Mouse (Mus musculus) adipocyte (in vitro differentiated cells): Measurements from ENCODE around the gene Arl14.
A peak's percentile ranks its signal among the peaks of the same experiment; 100 is the strongest.
"Not testable (repeated sequence)": the region's sequence is repeated elsewhere in the genome, so short reads cannot be mapped to it uniquely, and the experiment has no call there.

ENCODE experiments used
- DNase-seq: peaks from one replicate; pipeline ENCODE4 v3.0.0-alpha.2; 2016; ENCODE audit warnings: low spot score

Arl14 gene

DNA sequence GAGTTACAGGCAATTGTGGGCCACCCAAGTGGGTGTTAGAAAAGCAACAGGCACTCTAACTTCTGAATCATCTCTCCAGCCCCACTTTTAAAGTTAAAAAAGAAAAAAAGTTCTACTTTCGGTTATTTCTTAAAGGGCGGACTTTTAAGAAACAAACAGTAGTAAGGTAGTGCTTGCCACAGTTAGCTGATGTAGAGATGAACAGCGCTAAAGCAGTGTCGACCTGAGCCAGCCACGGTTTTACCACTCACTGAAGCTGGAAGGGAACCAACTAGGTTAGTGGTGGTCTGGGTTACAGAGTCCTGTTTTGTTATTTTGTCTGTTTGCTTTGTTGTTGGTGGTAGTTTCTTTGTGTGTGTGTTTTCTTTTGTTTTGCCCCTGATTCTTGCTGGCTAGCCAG, 8.8 kb upstream of the Arl14 start:
- DNase-seq = no peak

DNA sequence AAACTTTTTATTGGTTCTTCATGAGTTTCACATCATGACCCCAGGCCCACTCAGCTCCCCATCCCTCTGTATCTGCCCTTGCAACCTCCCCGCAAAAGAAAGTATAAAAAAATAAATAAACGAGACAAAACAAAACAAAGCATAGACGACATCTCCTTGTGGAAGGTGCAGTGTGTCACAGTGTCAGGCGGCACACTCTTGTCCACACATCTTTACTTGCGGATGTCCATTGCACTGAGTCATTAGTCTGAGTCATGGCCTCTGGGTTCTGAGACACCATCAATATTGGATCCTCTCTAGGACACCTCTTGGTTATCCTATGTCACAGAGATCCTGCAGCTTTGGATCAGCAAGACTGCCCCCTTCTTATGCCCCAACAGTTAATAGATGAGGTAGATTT, 7.7 kb upstream of the Arl14 start:
- DNase-seq = no peak

DNA sequence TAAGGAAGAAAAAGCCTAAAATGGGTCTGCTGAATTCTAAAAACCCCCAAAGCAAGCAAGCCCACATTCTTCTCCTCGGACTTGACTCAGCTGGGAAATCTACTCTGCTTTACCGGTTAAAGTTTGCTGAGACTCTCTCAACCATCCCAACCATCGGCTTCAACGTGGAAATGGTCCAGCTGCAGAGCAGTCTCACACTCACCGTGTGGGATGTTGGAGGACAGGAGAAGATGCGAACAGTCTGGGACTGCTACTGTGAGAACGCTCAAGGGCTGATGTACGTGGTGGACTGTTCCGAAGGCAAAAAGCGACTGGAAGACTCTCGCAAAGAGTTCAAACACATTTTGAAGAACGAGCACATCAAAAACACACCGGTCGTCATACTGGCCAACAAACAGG, 282 bp downstream of the Arl14 start:
- no peak for DNase-seq

DNA sequence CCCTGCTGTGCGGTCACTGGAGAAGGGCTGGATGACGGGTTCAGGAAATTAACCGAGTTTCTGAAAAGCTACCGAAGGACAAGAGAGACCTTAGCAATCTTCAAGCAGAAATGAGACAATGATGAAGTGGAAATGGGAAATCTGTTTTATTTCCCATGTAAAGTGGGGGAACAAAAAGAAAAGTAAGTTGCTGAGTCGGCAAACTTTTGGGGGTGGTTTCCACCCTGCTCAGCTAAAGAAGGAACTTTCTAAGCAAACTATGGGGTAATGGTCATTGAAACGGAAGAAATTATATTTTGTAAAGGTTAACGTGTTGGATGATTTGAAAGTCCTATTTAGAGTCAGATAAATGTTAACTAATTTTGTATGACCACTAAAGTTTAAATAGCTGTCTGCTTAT, 768 bp downstream of the Arl14 start:
- no peak for DNase-seq

DNA sequence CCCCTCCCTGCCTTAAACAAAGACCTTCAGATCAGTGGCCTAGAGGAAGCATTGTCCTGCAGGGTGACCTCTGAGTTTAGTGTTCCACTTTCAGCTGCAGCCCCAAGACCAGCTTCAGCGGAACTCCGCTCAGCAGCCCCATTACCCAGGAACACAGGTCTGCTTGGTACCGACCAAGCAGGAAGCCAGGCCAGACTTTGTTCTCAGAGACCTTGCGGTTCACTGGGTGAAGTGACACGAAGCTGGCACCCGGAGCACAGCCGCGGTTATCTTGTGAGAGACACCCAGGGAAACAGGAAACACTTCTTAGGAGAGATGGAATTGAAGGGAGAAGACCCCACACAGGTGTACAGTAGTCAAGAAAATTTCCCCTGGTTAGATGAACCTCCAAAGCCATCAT, 1.4 kb downstream of the Arl14 start:
- DNase-seq = no peak

DNA sequence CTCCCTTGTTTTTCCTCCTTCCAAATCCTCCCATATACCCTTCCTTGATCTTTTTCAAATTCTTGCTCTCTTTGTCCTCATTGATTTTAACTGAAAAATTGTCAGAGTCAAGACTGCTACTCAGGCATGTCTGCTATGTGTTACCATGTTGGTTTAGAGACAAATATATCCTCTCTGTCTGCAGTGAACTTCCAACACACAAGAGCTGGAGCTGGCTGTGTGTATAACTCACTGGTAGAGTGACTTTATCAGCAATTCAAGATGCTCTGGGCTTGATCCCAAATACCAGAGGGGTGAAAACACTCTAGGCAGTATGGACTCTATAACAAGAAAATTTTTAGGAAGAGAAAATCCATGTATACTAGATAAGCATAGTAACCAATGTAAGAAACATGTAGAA, 2.8 kb downstream of the Arl14 start:
- DNase-seq = no peak

DNA sequence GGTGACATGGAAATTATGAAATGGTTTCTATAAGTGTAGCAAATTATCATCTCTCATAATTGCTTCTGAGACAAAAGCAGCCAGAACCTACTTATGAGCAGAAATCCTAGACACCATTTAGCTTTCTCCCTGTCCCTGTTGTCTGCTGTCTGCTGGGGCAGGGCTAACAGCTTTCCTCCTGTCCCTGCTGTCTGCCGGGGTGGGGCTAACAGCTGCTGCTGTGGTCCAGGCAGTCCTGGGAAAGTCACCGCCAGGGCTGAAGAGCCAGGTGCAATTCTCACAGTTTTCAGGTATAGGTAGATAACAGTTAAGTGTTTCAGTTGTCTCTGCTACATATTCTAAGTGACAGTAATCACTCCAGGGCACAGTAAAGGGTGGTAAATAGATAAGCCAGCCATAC, 4.3 kb downstream of the Arl14 start:
- no peak for DNase-seq

DNA sequence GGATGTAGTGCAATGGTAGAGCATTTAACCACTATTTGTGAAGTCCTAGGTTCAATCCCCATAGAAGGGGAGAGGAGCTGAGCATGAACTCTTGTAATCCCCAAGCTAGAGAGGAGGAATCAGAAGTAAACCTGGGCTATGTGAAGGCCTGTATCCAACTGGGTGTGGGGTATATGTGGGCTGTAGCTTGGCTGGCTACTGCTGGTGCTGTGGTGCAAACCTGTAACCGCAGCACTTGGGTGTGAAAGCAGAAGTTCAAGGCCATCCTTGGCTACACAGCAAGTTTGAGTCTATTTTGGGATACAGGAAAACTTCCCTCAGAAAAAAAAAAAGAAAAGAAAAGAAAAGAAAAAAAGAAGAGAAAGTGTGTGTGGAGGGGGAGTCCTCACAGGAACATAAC, 5.8 kb downstream of the Arl14 start:
- DNase-seq = no peak

DNA sequence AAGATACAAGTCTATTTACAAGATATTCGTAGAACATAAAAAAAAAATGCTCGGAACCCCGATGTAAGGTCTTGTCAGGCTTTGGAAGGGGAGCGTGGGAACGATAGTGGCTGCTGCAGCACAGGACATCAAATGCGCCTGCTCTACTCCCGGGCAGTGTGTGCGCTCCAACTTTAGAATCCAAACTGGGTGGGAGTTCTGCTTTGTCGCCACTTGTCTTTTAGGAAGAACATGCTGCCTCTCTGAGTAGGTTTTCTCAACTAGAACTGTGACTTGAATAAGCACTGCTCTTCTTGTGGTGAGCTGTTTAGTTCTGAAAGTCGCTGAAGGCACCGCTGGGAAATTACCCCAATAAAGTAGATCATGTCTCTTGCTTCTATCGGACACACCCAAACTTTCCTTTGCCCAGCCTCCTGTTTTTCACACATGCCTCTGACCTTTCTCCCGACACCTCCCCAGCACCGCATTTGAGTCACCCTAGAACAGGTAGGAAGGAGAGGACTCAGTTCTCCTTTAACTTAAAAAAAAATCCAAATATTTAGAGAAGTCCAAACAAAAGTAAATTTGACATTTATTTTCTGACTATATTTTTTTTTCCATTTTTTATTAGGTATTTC, 9.4 kb downstream of the Arl14 start:
- DNase-seq = no peak

DNA sequence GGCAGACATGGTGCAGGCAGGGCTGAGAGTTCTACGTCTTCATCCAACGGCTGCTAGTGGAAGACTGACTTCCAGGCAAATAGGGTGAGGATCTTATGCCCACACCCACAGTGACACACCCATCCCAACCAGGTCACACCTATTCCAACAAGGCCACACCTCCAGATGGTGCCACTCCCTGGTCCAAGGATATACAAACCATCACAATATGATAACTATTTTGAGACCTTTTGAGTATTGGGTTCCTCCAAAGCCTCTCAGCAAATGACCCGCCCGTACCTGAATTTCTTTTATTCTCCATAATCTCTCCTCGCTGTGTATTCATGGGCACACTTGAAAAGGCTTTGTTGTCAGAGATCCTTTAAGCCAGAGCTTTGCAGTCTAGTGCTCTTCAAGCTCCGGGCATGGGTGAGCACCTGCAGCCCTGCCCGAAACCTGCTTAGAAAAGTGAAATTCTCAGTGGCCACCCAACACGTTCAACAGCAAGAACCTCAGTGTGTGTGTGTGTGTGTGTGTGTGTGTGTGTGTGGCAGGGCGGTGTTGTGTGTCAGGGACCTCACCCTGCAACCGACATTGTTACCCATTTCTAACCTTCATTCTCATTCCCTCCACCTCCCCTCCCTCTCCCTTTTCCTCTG, 11.5 kb downstream of the Arl14 start:
- not testable (repeated sequence) for DNase-seq

DNA sequence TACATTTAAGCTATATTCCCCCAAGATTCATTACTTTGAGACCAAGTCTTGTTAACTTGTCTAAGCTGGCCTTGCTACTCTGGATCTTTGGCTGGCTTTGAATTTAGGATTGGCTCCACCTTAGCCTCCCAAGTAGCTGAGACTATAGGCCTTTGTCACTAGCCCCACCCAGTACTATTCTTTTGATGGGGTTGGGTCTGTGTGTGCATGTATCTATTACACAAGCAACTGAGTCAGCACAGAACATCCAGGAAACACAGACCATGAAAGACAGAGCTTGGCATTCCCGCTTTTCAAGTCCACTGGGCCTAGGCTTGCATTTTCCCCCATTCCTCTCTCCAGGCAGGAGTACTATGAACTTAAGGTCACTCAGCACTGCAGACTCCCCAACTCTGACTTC, 12.3 kb downstream of the Arl14 start:
- DNase-seq = no peak

DNA sequence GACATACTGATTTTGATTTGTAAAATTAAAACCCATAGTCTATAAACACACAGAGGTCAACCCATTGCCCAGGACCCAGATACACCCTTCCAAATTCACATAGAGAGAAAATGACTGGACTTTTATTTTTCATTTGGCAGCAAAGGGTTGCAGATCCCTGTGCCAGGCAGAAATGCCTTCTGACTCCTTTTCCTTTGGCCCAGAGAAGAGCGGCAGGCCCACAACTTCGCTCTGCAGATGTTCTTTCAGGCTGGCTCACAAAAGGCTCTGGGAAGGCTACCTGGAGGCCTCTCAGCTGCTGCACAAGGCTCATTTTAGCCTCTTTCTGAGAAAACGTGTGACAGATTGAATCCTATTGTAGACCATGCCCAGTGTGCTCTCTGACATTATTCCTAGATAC, 13.6 kb downstream of the Arl14 start:
- DNase-seq = peak; percentile 88

DNA sequence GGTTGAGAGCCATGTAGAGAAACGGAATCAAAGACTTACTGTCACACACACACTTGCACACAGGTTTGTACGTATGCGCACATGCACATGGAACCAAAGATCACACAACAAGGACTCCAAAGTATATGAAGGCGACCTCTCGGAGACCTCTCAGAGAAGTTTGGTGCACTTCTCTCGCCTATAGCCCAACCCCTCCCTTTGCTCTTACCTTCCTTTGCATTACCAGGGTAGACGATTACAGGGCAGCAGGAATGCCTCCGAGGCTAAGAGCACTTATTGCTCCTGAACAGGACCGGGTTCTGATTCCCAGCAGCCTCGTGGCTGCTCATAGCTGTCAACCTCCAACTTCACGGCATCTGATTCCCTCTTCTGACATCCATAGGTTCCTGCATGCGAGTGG, 14.3 kb downstream of the Arl14 start:
- no peak for DNase-seq

DNA sequence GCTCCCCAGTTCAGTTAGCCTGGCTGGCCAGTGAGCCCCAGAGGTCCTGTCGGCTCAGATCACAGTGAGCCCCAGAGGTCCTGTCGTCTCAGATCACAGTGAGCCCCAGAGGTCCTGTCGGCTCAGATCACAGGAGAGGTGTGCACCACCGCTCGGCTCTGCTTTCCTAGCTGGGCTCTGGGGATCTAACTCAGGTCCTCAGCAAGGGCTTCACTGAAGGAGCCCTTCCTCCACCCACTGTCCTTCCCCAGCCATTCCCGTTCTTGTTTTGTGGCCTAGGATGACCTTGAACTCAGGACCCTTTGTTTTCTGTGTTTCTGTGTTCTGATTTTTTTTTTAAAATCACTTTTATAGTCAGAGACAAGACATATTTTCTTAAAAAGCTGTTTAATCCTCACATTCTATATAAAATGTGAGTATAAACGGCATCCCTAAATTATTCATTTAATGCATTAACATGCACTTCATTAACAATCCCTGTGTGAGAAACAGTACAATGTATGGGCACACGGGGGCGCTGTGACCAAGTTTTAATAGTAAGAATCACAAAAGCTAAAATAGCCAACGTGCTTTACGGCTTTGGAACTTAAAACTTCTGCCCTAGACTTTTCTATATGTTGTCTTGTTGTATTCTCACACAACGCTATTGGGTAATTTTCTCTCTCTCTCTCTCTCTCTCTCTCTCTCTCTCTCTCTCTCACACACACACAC, 16.1 kb downstream of the Arl14 start:
- peak; percentile 83 for DNase-seq

DNA sequence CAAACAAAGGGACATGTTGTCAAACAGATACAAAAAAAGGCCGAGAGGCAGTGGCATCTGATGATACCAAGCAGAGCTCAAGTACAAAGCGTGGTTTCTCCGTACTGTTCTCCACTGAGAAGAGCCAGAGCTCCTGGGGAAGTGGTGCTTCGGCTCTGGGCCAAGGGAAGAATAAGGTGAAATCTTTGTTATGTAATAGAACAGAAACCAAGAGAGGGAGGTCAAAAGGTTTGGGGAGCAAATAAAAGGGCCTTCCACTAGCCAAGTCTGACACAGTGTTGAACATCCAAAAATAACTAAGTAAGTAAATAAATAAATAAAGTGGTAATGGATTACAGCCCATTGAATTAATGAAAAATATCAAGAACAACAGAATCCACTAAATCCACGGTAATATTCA, 17.0 kb downstream of the Arl14 start:
- DNase-seq = peak; percentile 53

DNA sequence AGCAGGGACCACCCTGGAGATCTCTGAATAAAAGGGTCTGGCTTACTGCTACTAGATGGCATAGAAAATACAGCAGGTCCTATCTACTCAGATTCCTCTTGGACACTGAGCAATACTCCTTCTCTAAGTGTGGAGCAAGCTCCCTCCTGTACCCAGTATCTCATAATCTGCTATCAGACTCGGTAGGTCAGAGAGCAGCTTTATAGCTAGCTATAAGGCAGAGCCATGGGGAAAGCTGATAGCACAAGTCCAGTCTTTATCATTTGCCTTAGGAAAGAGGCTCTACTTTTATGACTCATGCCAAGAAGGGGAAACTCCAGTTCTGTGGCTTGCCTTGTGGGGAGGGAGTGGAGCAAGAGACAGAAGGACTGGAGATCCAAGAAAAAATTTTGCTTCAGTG, 18.8 kb downstream of the Arl14 start:
- no peak for DNase-seq

DNA sequence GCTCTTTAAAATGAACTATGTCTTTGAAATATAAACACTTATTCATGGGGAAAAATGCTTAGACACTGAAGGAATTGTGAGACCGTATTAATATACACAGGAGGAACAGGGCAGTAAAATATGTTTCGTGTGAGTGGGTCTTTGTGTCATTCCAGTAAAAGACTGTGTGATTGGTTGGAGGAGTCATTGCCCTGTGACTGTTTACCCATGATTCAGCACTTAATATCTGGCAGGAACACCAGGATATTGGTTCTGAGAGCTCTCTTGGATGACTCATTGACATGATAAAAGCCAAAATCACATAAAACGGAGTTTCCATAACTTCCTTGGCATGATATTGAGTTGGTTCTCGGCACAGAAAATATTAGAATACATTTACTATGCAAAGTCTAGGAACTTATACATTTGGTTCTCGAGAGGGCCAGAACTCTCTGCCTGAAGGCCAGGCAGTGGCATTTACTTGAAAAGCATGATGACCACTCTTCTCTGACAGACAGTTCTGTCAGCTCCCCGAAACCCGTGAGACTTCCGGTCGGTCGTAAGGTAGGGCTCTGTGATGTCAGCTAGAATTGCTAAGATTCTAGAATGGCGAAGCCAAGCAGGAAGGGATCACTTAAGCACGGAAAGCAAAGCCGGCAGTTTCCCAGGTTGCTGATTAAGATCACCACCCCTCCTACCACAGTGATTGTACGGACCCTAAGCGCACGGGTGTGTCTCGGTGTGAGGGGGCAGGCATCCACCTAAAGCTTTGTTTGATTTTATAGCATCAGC, 31.1 kb downstream of the Arl14 start:
- DNase-seq = peak; percentile 55

DNA sequence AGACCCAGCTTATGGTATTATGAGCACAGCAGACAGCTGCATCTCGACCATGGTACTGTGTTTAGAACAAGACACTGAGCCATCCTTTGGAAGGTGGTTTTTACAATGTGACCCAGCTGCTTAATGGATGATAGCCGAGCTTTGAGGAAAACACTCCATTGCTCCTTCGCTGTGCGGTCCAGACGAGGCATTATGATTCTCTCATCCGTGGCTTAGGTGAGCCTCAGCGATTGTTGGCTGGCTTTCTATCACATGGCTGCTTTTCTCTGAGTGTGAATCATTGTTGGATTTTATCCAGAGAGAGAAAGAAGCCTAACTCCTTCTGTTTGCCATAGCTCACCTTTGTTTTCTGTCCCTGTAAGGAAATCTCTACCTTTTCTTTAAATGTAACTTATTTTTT, 32.5 kb downstream of the Arl14 start:
- DNase-seq = no peak

DNA sequence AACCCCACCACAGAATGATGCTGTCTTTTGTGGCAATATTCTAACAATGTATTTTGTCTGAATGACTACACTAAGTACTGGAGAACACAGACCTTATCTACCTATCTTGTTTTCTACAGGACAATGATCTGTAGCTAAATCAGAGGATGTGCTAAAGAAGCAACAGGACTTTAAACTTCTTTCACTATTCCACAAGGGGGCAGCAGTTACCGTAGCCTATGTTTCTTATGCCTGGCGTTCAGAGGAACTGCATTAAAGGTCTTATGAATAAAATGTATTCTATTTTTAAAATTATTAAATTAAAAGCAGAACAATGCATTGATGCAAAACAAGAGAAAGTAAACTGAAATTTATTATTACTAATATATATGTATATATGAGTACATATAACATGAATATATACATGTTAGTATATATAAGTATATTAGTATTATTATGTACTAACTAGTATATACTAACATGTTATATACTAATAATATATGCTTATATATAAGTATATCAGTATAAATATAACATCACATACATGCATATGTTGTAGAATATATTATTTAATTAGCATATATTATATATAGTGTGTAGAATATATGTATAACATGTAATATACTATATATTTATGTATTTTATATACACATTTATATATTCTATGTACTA, 35.0 kb downstream of the Arl14 start:
- peak; percentile 88 for DNase-seq

DNA sequence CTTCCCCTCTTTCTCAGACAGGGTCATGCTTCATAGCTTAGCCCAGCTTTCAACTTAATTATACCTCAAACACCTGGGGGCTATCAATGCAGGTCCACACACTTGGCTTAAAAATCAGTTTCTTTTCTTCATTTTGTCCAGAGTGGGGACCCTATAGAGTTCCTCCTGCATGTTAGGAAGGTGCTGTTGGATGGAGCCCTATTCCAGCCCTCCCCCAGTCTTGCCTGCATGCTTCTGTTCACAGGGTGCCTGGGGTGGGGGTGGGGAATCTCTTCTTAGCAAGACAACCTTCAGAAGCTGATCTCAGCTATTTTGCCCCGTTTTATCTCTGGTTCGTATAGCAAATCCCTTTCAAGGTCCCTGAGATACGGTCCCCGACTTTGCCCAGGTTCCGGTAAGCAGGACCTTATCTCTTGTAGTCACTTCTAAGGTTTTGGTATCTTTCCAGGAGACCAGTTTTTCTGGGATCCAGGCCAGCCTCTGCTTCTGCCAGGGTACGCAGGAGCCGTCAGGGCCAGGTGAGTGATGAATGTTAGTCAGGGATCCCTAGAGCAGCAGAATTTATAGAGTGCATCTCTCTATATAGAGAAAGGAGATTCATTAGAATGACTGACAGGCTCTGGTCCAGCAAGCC, 40.9 kb downstream of the Arl14 start:
- no peak for DNase-seq

DNA sequence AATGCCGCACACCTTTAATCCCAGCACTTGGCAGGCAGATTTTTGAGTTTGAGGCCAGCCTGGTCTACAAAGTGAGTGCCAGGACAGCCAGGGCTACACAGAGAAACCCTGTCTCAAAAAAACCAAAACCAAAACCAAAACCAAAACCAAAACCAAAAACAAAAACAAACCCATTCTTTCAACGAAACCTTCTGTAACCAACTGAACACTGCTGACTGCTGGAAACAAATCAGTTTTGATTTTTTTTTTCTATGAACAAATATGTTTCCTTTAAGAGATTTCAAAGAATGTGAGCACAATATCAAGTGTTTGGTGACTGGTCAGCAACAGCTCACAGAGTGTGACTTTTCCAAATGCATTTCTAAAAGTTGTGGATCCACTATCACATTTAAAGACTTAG, 42.1 kb downstream of the Arl14 start:
- DNase-seq = not testable (repeated sequence)

DNA sequence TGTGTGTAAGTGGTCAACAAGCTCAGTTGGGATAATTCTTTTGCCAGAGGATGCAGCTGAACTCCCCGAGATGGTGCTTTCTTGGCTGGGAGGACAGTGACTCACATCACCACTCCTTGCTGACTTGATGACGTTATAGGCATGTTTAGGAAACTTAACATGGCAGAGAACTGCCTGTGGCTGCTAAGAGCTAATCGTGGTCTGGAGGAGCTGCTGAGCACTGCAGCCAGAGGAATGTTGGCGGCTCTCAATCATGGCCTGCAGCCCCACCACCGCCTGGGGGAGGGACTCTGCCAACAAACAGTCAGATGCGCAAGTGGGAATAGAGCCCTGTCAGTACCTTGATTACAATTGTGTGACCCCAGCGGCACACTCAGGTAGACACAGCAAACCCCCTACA, 49.6 kb downstream of the Arl14 start:
- peak; percentile 43 for DNase-seq
